Mouse (Mus musculus) limb, embryonic 10.5 days (tissue): ENCODE results near the gene Plekhg5. TPM values are rescaled to one million over a fixed set of nuclear protein-coding genes. Genes with fewer than 3 reads are reported as not detected.

Source experiments
- DNase-seq: peaks from one replicate; pipeline ENCODE4 v3.0.0-alpha.2; 2017; ENCODE audit warnings: low spot score
- H3K27ac ChIP-seq: fragments of 300-500 bp; sonication (generic); 2 replicates; pipeline ENCODE4 v1.5.1; 2016; ENCODE audit warnings: mild to moderate bottlenecking
- H3K27me3 ChIP-seq: fragments of 300-500 bp; sonication (generic); 2 replicates; pipeline ENCODE4 v1.6.1; 2016; ENCODE audit warnings: low read depth, mild to moderate bottlenecking; ENCODE audit not compliant: poor library complexity, severe bottlenecking
- H3K36me3 ChIP-seq: fragments of 300-500 bp; sonication (generic); 2 replicates; pipeline ENCODE4 v1.6.1; 2016; ENCODE audit warnings: mild to moderate bottlenecking, moderate library complexity
- H3K4me1 ChIP-seq: fragments of 300-500 bp; sonication (generic); 2 replicates; pipeline ENCODE4 v1.6.1; 2016
- H3K4me3 ChIP-seq: fragments of 300-500 bp; sonication (generic); 2 replicates; pipeline ENCODE4 v1.5.1; 2016; ENCODE audit warnings: mild to moderate bottlenecking, moderate library complexity
- H3K9me3 ChIP-seq: fragments of 300-500 bp; sonication (generic); replicated peaks from 2 replicates; pipeline ENCODE4 v1.6.1; 2016; ENCODE audit warnings: mild to moderate bottlenecking
- WGBS: fragments of 180-500 bp; shearing (Covaris S2); methylation state at CpG from one replicate; pipeline ENCODE4 v1.1.7; 2016; 5-methylcytosine and 5-hydroxymethylcytosine counted together
- polyA plus RNA-seq: library from polyadenylated mRNA; unstranded; fragments of >200 nt; fragmentation: Nextera tagmentation; extraction: Ambion mirVana; gene quantifications from 2 replicates; pipeline ENCODE4 v1.2.1, GENCODE M21; 2016

Plekhg5 gene
- polyA plus RNA-seq, 1 experiment from 2014 or later, result 13.3 TPM

DNA sequence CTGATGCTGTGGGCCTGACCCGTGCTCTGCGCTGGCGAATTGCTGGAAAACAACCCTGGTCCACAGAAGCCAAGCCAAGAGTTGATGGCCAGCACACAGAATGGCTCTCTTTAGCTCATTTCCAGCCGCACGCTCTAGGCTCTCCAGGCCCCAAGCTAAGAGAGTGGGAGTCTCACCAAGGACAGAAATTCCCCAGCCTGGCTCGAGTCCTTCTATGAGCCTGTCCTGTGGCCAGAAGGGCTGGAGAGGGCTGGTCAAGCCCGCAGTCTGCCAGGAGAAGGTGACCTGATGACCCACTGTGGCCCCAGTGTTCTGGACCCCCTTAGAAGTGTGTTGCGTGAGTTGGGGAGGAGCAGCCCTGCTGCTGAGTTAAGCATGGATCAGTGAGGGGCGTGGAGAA is 4.9 kb downstream of the Plekhg5 start:
- no peaks in the 10 kb centered on the region for H3K36me3 ChIP-seq
- H3K27ac ChIP-seq, result peak overlapping the region; percentile 19; the same call in 1 of the 2 replicates
- WGBS, result 86% methylated on average over 9 of the region's 9 CpGs
- peaks cover 29% of the 10 kb centered on the region for H3K4me1 ChIP-seq
- DNase-seq, result no peak
- H3K9me3 ChIP-seq, result no peaks in the 10 kb centered on the region
- no peak overlapping the region for H3K4me3 ChIP-seq
- H3K27me3 ChIP-seq, result no peaks in the 10 kb centered on the region

DNA sequence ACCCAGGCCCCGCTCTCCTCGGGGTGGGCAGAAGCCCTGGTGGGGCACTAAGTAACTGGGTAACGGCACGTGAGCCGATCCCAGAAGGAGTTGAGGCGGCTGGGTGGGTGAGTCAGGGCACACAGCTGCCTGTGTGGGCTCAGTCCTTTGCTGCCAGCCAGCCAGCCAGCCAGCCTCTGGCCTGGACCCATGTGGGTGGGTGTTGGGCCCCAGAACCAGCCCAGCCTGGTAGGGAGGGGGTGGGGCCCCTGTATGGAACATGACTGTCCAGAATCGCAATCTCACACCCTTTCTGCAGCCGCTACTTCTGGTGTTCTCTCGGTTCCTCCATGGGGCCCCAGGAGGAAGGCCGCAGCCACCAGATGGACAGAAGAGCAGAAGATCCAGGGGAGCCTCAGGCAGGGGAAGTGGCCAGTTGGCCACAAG is 5.8 kb downstream of the Plekhg5 start:
- H3K27me3 ChIP-seq, result no peaks in the 10 kb centered on the region
- H3K27ac ChIP-seq, result no peak overlapping the region
- H3K9me3 ChIP-seq, result no peaks in the 10 kb centered on the region
- H3K4me3 ChIP-seq, result no peak overlapping the region
- whole genome bisulfite sequencing, result 89% methylated on average over 10 of the region's 10 CpGs
- no peaks in the 10 kb centered on the region for H3K36me3 ChIP-seq
- peaks cover 23% of the 10 kb centered on the region for H3K4me1 ChIP-seq
- no peak for DNase-seq

DNA sequence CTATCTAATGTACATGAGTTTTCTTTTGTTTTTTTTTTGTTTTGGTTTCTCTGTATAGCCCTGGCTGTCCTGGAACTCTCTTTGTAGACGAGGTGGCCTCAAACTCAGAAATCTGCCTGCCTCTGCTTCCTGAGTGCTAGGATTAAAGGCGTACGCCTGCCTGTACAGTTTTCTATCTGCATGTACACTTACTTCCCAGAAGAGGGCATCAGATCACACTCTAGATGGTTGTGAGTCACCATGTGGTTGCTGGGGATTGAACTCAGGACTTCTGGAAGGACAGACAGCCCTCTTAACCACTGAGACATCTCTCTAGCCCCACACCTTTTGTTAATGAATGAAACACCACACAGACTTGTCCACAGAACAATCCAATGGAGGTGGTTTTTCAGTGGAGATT is 7.0 kb downstream of the Plekhg5 start:
- H3K4me1 ChIP-seq, result peaks cover 17% of the 10 kb centered on the region
- no peaks in the 10 kb centered on the region for H3K27me3 ChIP-seq
- no peak overlapping the region for H3K4me3 ChIP-seq
- H3K9me3 ChIP-seq, result no peaks in the 10 kb centered on the region
- WGBS, result 91% methylated on average over 3 of the region's 3 CpGs
- no peaks in the 10 kb centered on the region for H3K36me3 ChIP-seq
- H3K27ac ChIP-seq, result no peak overlapping the region
- no peak for DNase-seq

DNA sequence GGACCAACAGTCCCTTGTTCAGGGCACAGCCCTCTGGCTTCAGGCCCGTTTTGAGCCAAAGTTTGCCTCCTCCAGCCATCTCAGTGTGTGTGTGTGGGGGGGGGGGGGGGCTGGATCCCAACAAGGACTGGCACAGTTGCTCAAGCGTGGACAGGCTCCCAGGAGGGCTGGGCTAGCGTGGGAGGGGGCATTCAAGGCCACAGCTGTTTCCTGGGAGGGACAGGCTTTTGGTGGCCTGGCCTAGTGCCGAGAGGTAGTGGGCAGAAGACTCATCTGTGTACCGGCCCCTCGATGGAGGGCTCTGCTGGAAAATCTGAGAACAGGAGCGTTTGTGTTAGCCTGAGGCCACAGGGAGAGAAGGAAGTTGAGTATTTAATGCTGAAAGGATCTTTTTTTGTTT is 7.6 kb downstream of the Plekhg5 start:
- H3K27ac ChIP-seq, result no peak overlapping the region
- H3K4me3 ChIP-seq, result no peak overlapping the region
- H3K9me3 ChIP-seq, result no peaks in the 10 kb centered on the region
- no peak for DNase-seq
- 0 out of 2 replicates have a peak, but pooled peaks cover 4% of the 10 kb centered on the region for H3K27me3 ChIP-seq
- no peaks in the 10 kb centered on the region for H3K36me3 ChIP-seq
- H3K4me1 ChIP-seq, result peaks cover 17% of the 10 kb centered on the region
- 76% methylated on average over 7 of the region's 7 CpGs for WGBS

DNA sequence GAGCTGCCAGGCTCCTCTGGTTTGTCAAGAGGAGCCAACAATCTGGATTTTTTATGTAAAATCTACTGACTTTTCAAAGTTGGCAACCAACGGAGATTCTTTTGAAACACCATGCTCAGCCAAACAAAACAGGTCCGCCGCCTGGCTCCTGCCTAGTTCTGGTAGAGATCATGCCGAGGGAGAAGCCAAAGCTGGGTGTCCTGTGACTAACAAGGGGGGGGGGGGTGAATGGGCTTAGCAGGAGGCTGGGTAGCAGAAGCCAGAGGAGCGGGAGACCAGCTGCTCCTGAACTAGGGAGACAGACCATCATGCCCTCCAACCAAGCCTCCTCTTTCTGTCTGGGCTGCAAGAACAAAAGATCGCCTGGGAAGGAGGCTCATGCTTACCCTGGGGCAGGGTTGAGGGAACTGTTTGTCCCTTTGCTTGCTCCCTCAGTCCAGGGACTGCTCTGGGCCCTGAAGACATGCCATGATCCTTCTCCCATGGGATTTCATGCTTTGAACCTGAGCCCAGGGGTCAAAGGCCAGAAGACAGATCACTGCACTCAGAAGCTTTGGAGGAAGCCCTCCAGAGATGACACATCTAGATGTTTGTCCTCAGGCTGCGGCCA is 11.4 kb downstream of the Plekhg5 start:
- 0 out of 2 replicates have a peak, but pooled peaks cover 5% of the 10 kb centered on the region for H3K36me3 ChIP-seq
- H3K27me3 ChIP-seq, result 0 out of 2 replicates have a peak, but pooled peaks cover 16% of the 10 kb centered on the region
- H3K9me3 ChIP-seq, result no peaks in the 10 kb centered on the region
- no peak for DNase-seq
- no peak overlapping the region for H3K4me3 ChIP-seq
- H3K4me1 ChIP-seq, result peaks cover 23% of the 10 kb centered on the region
- WGBS, result 69% methylated on average over 7 of the region's 7 CpGs
- H3K27ac ChIP-seq, result no peak overlapping the region

DNA sequence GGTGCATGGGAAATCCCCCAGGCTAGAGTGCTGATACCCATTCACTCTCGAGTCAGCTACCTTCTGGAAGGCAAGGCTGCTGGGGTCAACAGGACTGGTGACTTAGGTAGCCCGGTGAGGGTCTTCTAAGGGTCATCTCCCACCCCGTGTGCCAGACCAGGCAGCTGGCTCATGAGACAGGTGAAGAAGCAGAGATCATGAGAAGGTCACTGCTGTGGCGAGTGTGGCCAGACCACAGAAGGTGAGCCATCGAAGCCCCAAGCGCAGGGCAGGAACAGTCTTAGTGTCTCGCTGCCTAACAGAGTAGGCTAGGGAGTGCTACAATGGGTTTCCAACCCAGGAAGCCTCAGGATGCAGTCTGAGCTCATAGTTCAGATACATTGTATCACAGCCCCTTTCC is 12.3 kb downstream of the Plekhg5 start:
- H3K27ac ChIP-seq, result no peak overlapping the region
- WGBS, result 87% methylated on average over 7 of the region's 7 CpGs
- peaks cover 26% of the 10 kb centered on the region for H3K4me1 ChIP-seq
- no peak for DNase-seq
- H3K9me3 ChIP-seq, result no peaks in the 10 kb centered on the region
- peaks cover 10% of the 10 kb centered on the region for H3K36me3 ChIP-seq
- no peak overlapping the region for H3K4me3 ChIP-seq
- 0 out of 2 replicates have a peak, but pooled peaks cover 16% of the 10 kb centered on the region for H3K27me3 ChIP-seq

DNA sequence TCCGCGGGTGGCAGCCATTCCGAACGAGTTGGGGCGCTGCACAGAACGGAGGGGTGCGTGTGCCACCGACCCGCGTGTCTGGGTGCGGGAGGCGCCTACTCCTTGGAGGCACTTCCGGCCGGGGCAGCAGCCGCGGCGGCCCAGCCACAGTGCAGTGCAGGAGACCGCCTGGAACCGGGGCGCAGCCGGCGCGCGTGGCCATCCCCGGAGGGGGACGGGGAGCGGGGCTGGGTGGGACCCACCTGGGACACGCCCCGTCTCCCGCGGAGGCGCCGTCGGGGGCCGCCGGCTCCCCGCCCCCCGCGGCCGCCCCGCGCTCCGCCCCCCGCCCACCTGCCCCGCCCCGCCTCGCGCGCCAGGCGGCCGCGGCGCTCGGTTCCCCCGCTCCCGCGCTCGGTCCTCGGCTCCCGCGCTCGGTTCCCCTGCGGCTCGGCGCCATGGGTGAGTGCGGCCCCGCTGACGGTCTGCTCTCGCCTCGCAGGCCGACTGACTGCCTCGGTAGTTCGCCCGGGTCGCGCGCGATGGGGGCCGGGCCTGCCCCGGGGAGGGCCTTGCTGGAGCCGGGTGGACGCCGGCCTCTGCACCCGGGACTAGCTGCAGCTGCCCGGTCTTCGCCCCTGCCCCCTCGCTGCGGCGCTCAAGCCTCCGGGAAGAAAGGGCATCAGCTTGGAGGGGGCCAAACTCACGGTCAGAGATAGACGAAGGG is 14.4 kb downstream of the Plekhg5 start:
- WGBS, result under 1% methylated on average over 78 of the region's 92 CpGs
- peak; percentile 79 for DNase-seq
- H3K27ac ChIP-seq, result peak overlapping the region; percentile 91

DNA sequence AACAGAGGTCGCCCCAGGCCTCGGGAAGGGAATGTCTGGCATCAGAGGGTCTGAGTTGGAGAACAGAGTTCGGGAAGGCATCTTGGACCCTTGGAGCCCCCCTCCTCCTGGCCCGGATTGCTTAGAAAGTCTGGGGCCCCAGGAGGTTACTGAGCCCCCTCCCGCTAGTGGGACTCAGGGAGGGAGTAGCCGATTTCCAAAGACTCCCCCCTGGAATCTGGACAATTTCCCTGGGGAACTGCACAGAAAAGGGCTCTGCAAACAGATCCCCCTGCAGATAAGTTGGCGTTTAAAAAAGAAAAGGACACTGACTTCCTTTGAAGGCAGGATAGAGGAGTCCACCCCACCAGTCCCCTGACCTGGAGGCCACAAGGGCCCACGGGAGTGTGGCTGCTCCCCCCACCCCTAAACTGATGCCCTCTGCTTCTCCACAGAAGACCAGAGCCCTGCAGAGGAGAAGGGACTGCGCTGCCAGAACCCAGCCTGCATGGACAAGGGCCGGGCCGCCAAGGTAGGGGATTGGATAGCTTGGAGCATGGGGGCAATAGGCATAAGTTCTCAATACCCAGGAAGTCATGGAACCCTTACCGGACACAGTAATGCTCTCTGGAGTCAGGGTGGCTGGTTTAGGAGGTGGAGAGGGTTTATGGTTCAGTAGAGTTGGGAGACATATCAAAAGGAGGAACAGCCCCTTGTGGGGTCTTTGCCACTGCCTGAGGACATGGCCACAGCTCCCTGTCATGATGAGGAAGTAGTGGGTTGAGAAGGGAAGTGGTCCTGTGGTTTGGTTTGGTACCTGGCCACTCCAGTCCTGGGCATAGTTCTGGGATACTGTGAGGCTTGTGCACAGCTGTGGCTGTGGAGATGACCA is 15.1 kb downstream of the Plekhg5 start:
- Histone ChIP-seq H3K36me3 (peaks cover 11% of the 10 kb centered on the region), H3K27me3 (0 out of 2 replicates have a peak, but pooled peaks cover 16% of the 10 kb centered on the region), H3K4me1 (peaks cover 29% of the 10 kb centered on the region), H3K27ac (peak overlapping the region; percentile 91), H3K9me3 (no peaks in the 10 kb centered on the region), H3K4me3 (peak overlapping the region; percentile 92)
- DNase-seq, result no peak
- WGBS, result 8% methylated on average over 12 of the region's 12 CpGs

More for the DNA sequence above, 14.4 kb downstream of the Plekhg5 start:
- no peaks in the 10 kb centered on the region for H3K9me3 ChIP-seq
- H3K27me3 ChIP-seq, result 0 out of 2 replicates have a peak, but pooled peaks cover 16% of the 10 kb centered on the region
- H3K4me3 ChIP-seq, result peak overlapping the region; percentile 92
- peaks cover 11% of the 10 kb centered on the region for H3K36me3 ChIP-seq
- H3K4me1 ChIP-seq, result peaks cover 26% of the 10 kb centered on the region

DNA sequence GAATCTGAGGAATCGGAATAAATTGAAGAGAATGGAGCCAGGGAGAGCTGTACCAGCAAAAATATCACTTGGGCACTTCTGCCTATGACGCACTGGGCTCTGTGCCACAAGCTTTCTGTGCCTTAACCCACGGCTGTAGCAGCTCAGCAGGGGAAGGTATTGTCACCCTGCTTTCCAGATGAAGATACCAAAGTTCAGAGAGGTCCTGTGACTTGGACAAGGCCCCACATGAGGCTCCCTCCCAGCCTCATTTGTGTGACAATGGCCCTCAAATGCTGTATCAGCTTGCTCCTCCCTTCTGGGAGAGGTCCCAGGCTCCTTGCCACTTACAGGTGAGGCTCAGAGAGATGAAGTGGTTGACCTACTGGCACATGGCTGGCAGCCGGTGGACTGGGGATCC is 15.8 kb downstream of the Plekhg5 start:
- H3K4me3 ChIP-seq, result peak overlapping the region; percentile 92
- H3K27me3 ChIP-seq, result 0 out of 2 replicates have a peak, but pooled peaks cover 16% of the 10 kb centered on the region
- no peak overlapping the region for H3K27ac ChIP-seq
- H3K9me3 ChIP-seq, result no peaks in the 10 kb centered on the region
- no peak for DNase-seq
- peaks cover 34% of the 10 kb centered on the region for H3K4me1 ChIP-seq
- H3K36me3 ChIP-seq, result peaks cover 15% of the 10 kb centered on the region
- 53% methylated on average over 4 of the region's 4 CpGs for whole genome bisulfite sequencing

DNA sequence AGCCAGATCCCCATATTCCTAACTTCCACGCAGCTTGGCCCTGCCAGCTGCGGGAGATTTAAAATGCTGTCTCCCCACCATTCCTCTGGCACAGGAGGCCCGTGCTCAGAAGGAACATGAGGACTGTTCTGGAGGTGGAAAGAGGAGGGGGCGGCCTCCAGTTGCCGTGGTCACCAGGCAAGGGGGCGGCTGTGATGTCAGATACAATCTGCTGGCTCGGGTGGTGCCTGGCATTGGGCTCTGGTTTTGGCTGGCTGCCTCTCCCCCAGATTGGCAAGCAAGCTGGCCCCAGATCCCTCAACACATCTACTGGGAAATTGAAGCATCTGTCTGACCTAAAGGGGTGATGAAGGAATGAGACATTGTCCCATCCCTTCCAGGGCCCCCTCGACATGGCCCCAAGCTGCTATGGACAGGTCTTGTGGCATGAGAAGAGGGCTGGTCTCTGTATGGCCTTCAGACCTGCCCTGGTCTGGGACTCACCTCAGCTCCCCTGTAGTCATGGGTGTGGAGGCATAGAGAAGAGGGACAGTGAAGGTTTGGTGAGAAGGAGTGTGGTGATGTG is 16.3 kb downstream of the Plekhg5 start:
- H3K36me3 ChIP-seq, result peaks cover 15% of the 10 kb centered on the region
- 0 out of 2 replicates have a peak, but pooled peaks cover 16% of the 10 kb centered on the region for H3K27me3 ChIP-seq
- no peak overlapping the region for H3K27ac ChIP-seq
- DNase-seq, result no peak
- H3K4me3 ChIP-seq, result 0 out of 2 replicates have a peak overlapping the region, but pooled peaks have one; percentile 92
- H3K9me3 ChIP-seq, result no peaks in the 10 kb centered on the region
- WGBS, result 51% methylated on average over 8 of the region's 8 CpGs
- H3K4me1 ChIP-seq, result peaks cover 34% of the 10 kb centered on the region

DNA sequence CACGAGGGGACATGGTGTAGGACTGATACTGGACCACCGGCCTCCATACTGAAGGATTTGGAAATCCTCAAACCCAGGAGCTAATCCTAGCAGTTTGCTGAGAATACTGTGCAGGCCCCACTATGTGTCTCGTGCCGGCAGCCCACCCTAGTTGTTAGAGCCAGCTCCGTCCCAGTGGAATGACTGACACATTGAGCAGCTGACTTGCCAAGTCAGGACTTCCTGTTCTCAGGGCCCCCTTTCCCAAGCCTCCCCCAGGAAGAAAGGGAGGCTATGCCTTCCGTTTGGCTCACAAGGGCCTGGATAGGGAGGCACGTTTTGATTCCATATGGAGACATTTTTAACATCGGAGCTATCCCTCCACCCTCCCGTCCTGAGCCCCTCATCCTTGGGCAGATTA is 17.9 kb downstream of the Plekhg5 start:
- no peak for DNase-seq
- peaks cover 15% of the 10 kb centered on the region for H3K36me3 ChIP-seq
- 86% methylated on average over 9 of the region's 9 CpGs for WGBS

DNA sequence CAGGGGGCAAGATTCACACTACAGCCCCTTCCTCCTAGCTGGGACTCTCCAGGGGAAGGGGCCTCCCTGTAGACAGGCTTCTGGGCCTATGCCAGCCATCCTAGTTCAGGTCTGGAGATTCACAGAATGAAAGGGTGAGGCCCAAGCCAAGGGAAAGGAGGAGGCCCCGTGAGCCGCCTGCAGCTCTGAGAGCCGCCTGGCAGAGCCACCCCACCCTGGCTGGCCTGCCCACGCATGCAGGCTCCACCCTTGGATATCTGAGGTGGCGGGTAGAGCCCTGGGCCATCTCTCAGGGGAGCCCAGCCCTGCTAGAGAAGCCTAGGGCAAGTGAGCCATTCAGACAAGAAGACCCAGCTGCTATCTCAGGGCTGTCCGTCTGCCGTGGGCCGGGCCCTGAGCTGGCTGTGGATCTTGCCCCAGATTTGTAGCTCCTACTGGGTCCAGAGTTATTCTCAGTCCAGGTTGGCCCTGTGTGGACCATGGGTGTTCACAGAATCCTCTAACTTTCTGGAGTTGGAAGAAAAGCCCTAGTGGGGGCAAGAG is 20.5 kb downstream of the Plekhg5 start:
- Histone ChIP-seq H3K36me3 (peaks cover 15% of the 10 kb centered on the region), H3K9me3 (no peaks in the 10 kb centered on the region), H3K4me1 (peaks cover 43% of the 10 kb centered on the region), H3K27ac (peak overlapping the region; percentile 44), H3K27me3 (peaks cover 22% of the 10 kb centered on the region), H3K4me3 (no peak overlapping the region)
- no peak for DNase-seq
- WGBS, result 74% methylated on average over 8 of the region's 8 CpGs

More for the DNA sequence above, 17.9 kb downstream of the Plekhg5 start:
- Histone ChIP-seq H3K27ac (no peak overlapping the region), H3K27me3 (0 out of 2 replicates have a peak, but pooled peaks cover 10% of the 10 kb centered on the region), H3K4me1 (peaks cover 34% of the 10 kb centered on the region), H3K9me3 (no peaks in the 10 kb centered on the region), H3K4me3 (no peak overlapping the region)
